Mouse (Mus musculus) left cerebral cortex, adult 2 months (tissue): ENCODE results near the gene Tusc2. TPM values are rescaled to one million over a fixed set of nuclear protein-coding genes. Genes with fewer than 3 reads are reported as not detected.

Source experiments
- DNase-seq, 2 experiments: peaks; one replicate each; pipeline ENCODE4 v3.0.0; 2021 to 2022; ENCODE audit warnings: low spot score in 2 of 2, mixed read lengths in 1 of 2; ENCODE audit errors: extremely low spot score in 1 of 2
- H3K27ac ChIP-seq: fragments of 200-600 bp; 2 replicates; pipeline ENCODE4 v1.8.1; 2022
- H3K4me3 ChIP-seq: fragments of 200-600 bp; 2 replicates; pipeline ENCODE4 v1.8.1; 2022
- CTCF ChIP-seq: fragments of 200-600 bp; IDR thresholded peaks from 2 replicates; pipeline ENCODE4 v1.8.1; 2022; ENCODE audit warnings: antibody characterized with exemption, mild to moderate bottlenecking, moderate library complexity
- intact Hi-C: fragments of 180-260 bp; cut with DNase I; formaldehyde crosslinking; loops from one replicate; pipeline ENCODE4 v1.15.1; 2025
- total RNA-seq, 2 experiments: library from RNA; stranded (reverse); gene quantifications; 2 replicates each; pipeline ENCODE4 v1.2.3; 2021

Tusc2 gene
- total RNA-seq, 2 experiments from 2014 or later, result 91.0 to 99.1 TPM

GRCm38 (mm10) chr9:107596619-107597569, 33.8 kb downstream of the Tusc2 start:
- intact Hi-C loops, result no loop called here
- Histone ChIP-seq H3K4me3 (no peak overlapping the region), H3K27ac (no peak overlapping the region)
- DNase-seq, result no peak
- no peak for TF ChIP-seq CTCF

DNA sequence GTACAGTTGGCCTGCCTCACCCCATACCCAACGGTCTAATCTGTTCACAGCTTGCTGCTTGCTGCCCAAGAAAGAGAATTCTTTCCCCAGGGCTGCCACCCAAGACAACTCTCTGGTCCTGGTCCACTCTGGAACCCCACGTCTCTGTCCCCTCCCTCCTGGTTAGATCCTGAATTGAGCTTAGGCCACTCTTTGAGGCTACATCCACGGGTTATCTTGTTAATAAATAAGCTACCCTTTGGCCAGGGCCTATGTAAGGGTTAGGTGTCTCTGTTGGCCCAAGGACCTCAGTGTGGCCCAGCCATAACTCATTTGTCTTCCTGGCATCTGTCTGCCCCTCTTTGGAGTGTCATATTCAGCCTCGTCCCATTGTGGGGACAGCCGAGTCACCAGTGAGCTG, 35.3 kb downstream of the Tusc2 start:
- no peak overlapping the region for H3K27ac ChIP-seq
- H3K4me3 ChIP-seq, result no peak overlapping the region
- intact Hi-C loops, result no loop called here
- no peak for DNase-seq
- no peak for TF ChIP-seq CTCF

- intact Hi-C loops, result no loop called here
- no peak for DNase-seq
- no peak for TF ChIP-seq CTCF
- H3K4me3 ChIP-seq, result no peak overlapping the region
- no peak overlapping the region for H3K27ac ChIP-seq
These were observed 36.4 kb downstream of the Tusc2 start for GRCm38 (mm10) chr9:107599433-107599832.

DNA sequence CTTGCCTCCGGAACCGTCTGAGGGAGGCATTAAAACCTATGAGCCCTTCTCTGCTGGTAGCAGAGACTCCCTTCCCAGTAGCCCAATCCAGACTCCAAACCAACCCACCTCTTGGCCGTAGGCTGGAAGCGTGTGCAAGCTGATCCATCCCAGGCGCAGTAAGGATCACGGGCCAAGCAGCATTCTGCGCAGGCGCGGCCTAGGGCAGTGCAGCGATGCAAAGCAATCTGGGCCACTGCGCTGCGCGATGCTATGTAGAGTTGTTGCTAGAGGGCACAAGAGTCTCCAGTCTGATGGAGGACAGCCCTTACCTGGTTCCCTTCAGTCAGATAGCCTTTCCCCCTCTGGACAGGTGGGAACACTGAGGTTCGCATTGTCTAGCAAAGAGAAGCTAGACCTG, 36.8 kb downstream of the Tusc2 start:
- TF ChIP-seq CTCF, result no peak
- intact Hi-C loops, result no loop called here
- Histone ChIP-seq H3K4me3 (no peak overlapping the region), H3K27ac (no peak overlapping the region)
- no peak for DNase-seq

- intact Hi-C loops, result no loop called here
- DNase-seq, result no peak
- H3K4me3 ChIP-seq, result no peak overlapping the region
- H3K27ac ChIP-seq, result no peak overlapping the region
- peak; percentile 30 for TF ChIP-seq CTCF
These were observed 37.7 kb downstream of the Tusc2 start for GRCm38 (mm10) chr9:107600745-107601144.

- Histone ChIP-seq H3K27ac (no peak overlapping the region), H3K4me3 (no peak overlapping the region)
- intact Hi-C loops, result no loop called here
- no peak for TF ChIP-seq CTCF
- no peak for DNase-seq
These were observed 38.2 kb downstream of the Tusc2 start for GRCm38 (mm10) chr9:107601275-107601674.

DNA sequence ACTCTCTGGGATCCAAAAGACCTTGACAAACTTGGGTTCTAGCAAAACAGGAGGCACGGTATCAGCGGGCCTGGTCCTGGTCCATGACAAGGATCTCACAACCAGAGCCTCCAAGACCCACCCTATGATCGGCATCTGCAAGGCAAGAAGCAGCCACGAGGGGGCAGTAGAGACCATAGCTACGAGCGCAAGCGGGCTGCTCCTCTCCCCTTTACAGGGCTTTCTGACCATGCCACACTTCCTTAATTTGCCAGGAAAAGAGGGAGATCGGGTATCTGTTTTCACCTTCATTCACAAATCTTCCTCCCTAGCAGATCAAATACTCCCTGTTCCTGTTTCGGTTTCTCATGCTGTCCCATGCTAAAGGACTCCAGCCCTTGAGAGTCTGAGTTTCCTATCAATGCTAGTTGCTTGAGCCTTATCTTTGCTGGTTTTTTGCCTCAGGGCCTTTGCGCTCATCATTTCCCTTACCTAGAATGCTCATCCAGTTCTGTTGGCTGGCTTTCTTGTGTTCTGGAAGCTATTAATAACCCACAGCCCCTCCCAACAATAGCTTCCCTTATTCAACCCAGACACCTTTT, 39.1 kb downstream of the Tusc2 start:
- TF ChIP-seq CTCF, result peak; percentile 99

GRCm38 (mm10) chr9:107603251-107603650, 40.2 kb downstream of the Tusc2 start:
- TF ChIP-seq CTCF, result no peak
- DNase-seq, result no peak
- Histone ChIP-seq H3K4me3 (no peak overlapping the region), H3K27ac (no peak overlapping the region)
- intact Hi-C loops, result loop anchor here (2.0 kb wide), 1 partner anchor 132 kb away; no protein-coding TSS in a partner anchor

More for the DNA sequence above, 39.1 kb downstream of the Tusc2 start:
- Histone ChIP-seq H3K4me3 (no peak overlapping the region), H3K27ac (no peak overlapping the region)
- intact Hi-C loops, result loop anchor here (1.0 to 2.0 kb wide), 3 partner anchors 42 to 133 kb away; no protein-coding TSS in a partner anchor
- DNase-seq, result peak; percentile 88 to 97

- Histone ChIP-seq H3K4me3 (no peak overlapping the region), H3K27ac (no peak overlapping the region)
- intact Hi-C loops, result no loop called here
- no peak for TF ChIP-seq CTCF
- no peak for DNase-seq
These were observed 42.1 kb downstream of the Tusc2 start for GRCm38 (mm10) chr9:107605041-107605661.

- Histone ChIP-seq H3K4me3 (no peak overlapping the region), H3K27ac (no peak overlapping the region)
- intact Hi-C loops, result no loop called here
- no peak for TF ChIP-seq CTCF
- no peak for DNase-seq
These were observed 43.5 kb downstream of the Tusc2 start for GRCm38 (mm10) chr9:107606591-107606990.

GRCm38 (mm10) chr9:107607036-107607435, 44.0 kb downstream of the Tusc2 start:
- Histone ChIP-seq H3K4me3 (no peak overlapping the region), H3K27ac (no peak overlapping the region)
- intact Hi-C loops, result no loop called here
- TF ChIP-seq CTCF, result no peak
- DNase-seq, result no peak

DNA sequence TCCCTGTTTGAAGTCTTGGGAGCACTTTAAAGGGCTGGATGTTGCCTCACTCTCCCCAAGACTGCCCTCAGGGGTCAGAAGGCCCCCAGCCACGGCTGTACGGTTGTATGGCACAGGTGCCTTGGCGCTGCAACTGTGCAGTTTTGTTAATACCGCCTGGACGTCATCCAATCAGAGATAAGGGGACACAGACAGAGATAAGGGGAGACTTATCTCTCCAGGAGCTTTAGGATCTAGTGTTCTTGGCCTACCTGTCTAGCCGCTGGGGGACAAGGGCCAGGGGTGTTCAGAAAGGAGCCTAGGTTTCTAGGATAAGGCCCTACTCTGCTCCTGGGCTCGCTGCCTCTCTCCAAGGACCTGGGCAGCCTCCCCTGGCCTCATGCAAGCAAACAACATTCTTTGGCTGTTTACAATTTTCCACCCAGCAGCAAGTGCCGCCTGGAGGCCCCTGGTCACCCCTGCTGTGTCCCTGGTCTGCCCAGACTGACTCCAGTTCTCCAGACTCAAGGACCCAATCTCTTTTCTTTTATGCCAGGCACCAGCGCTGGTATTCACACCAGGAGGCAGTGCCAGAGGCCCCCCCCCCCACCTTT, 44.7 kb downstream of the Tusc2 start:
- H3K27ac ChIP-seq, result no peak overlapping the region
- intact Hi-C loops, result no loop called here
- DNase-seq, result no peak
- no peak for TF ChIP-seq CTCF
- H3K4me3 ChIP-seq, result no peak overlapping the region
